Mouse (Mus musculus): ENCODE data around the gene Prame. TPM values are rescaled to one million over a fixed set of nuclear protein-coding genes. Genes with fewer than 3 reads are reported as not detected.
A peak's percentile ranks its signal among the peaks of the same experiment; 100 is the strongest.
"Not testable (repeated sequence)": the region's sequence is repeated elsewhere in the genome, so short reads cannot be mapped to it uniquely, and the experiment has no call there.

The Prame gene
- not detected in 2 replicates for polyA plus RNA-seq (2014; fragmentation: Nextera tagmentation; extraction: Ambion mirVana)

GRCm38 (mm10) chrX:135627605-135628004 is at the start of gene Prame:
Gene Prame, minus strand, starts transcription at chrX:135627705.
- TF ChIP-seq CTCF (IDR thresholded peaks at IDR 0.05; ENCODE audit: low read depth): no peak
- no peaks in the 10 kb centered on the region for H3K9me3 ChIP-seq (ENCODE audit: low read depth, low read length)
- DNase-seq (no peak), ATAC-seq (ENCODE audit: insufficient read depth) (no peak)
- no peaks in the 10 kb centered on the region for H3K4me1 ChIP-seq (ENCODE audit: insufficient read depth)
- H3K9ac ChIP-seq: no peak within 1 kb of the TSS
- no peaks in the 10 kb centered on the region for H3K36me3 ChIP-seq (ENCODE audit: insufficient read depth)
- no peak within 1 kb of the TSS for H3K4me3 ChIP-seq (ENCODE audit: low read depth, low read length)
- no peaks in the 10 kb centered on the region for H3K27me3 ChIP-seq (ENCODE audit: insufficient read depth, low read length)
- no peak within 1 kb of the TSS for H3K4me2 ChIP-seq
- WGBS: 85% methylated on average over 11 of the region's 11 CpGs
- no peak within 1 kb of the TSS for H3K27ac ChIP-seq (ENCODE audit: low read depth)

- no peaks in the 10 kb centered on the region for H3K9me3 ChIP-seq (ENCODE audit: low read depth, low read length)
- no peaks in the 10 kb centered on the region for H3K27me3 ChIP-seq (ENCODE audit: insufficient read depth, low read length)
- H3K36me3 ChIP-seq (ENCODE audit: insufficient read depth): no peaks in the 10 kb centered on the region
- no peak overlapping the region for H3K4me3 ChIP-seq (ENCODE audit: low read depth, low read length)
- ATAC-seq (ENCODE audit: insufficient read depth) (no peak; the same call in 1 of the 2 replicates), DNase-seq (peak; percentile 66)
- 34% methylated on average over 9 of the region's 9 CpGs for WGBS
- TF ChIP-seq CTCF (IDR thresholded peaks at IDR 0.05; ENCODE audit: low read depth): peak; percentile 46
- H3K4me2 ChIP-seq: no peak overlapping the region
- no peaks in the 10 kb centered on the region for H3K4me1 ChIP-seq (ENCODE audit: insufficient read depth)
- H3K9ac ChIP-seq: no peak overlapping the region
- H3K27ac ChIP-seq (ENCODE audit: low read depth): no peak overlapping the region
Observed at GRCm38 (mm10) chrX:135652173-135652772, 24.8 kb upstream of the Prame start.

GRCm38 (mm10) chrX:135601298-135602029 is 26.0 kb downstream of the Prame start:
- peak; percentile 7 for DNase-seq
- H3K4me3 ChIP-seq (ENCODE audit: low read depth, low read length); H3K9ac ChIP-seq; H3K4me2 ChIP-seq; H3K27me3 ChIP-seq (ENCODE audit: insufficient read depth, low read length); H3K27ac ChIP-seq (ENCODE audit: low read depth); H3K9me3 ChIP-seq (ENCODE audit: low read depth, low read length); ATAC-seq (ENCODE audit: insufficient read depth); H3K4me1 ChIP-seq (ENCODE audit: insufficient read depth); H3K36me3 ChIP-seq (ENCODE audit: insufficient read depth): not testable (repeated sequence)
- TF ChIP-seq CTCF (IDR thresholded peaks at IDR 0.05; ENCODE audit: low read depth): peak; percentile 53
- WGBS: 59% methylated on average over 3 of the region's 3 CpGs

- Histone ChIP-seq H3K9me3 (ENCODE audit: low read depth, low read length) (no peaks in the 10 kb centered on the region), H3K27me3 (ENCODE audit: insufficient read depth, low read length) (no peaks in the 10 kb centered on the region), H3K4me2 (no peak within 1 kb of the TSS), H3K9ac (no peak within 1 kb of the TSS), H3K36me3 (ENCODE audit: insufficient read depth) (no peaks in the 10 kb centered on the region), H3K27ac (ENCODE audit: low read depth) (no peak within 1 kb of the TSS), H3K4me1 (ENCODE audit: insufficient read depth) (no peaks in the 10 kb centered on the region), H3K4me3 (ENCODE audit: low read depth, low read length) (no peak within 1 kb of the TSS)
- no peak for DNase-seq
- 77% methylated on average over 2 of the region's 2 CpGs for WGBS
- no peak for ATAC-seq (ENCODE audit: insufficient read depth)
- no peak for TF ChIP-seq CTCF (IDR thresholded peaks at IDR 0.05; ENCODE audit: low read depth)
Observed at GRCm38 (mm10) chrX:135598677-135599076, 28.8 kb downstream of the Prame start, which contains the start of gene Nxf7. Gene Nxf7, minus strand, starts transcription at chrX:135598777.

- H3K36me3 ChIP-seq (ENCODE audit: insufficient read depth): no peaks in the 10 kb centered on the region
- no peak overlapping the region for H3K9ac ChIP-seq
- no peaks in the 10 kb centered on the region for H3K9me3 ChIP-seq (ENCODE audit: low read depth, low read length)
- 67% methylated on average over 13 of the region's 13 CpGs for WGBS
- no peak for TF ChIP-seq CTCF (IDR thresholded peaks at IDR 0.05; ENCODE audit: low read depth)
- no peaks in the 10 kb centered on the region for H3K4me1 ChIP-seq (ENCODE audit: insufficient read depth)
- no peak overlapping the region for H3K4me2 ChIP-seq
- H3K27me3 ChIP-seq (ENCODE audit: insufficient read depth, low read length): no peaks in the 10 kb centered on the region
- H3K27ac ChIP-seq (ENCODE audit: low read depth): no peak overlapping the region
- no peak for ATAC-seq (ENCODE audit: insufficient read depth)
- no peak for DNase-seq
- H3K4me3 ChIP-seq (ENCODE audit: low read depth, low read length): no peak overlapping the region
Observed at GRCm38 (mm10) chrX:135598096-135598495, 29.4 kb downstream of the Prame start.

GRCm38 (mm10) chrX:135576412-135576811 is 51.1 kb downstream of the Prame start:
- no peak overlapping the region for H3K9ac ChIP-seq
- ATAC-seq (ENCODE audit: insufficient read depth) (no peak), DNase-seq (no peak)

GRCm38 (mm10) chrX:135574958-135575628 is 52.4 kb downstream of the Prame start:
- ATAC-seq (ENCODE audit: insufficient read depth); H3K27ac ChIP-seq (ENCODE audit: low read depth); H3K4me2 ChIP-seq; H3K4me1 ChIP-seq (ENCODE audit: insufficient read depth); DNase-seq; H3K27me3 ChIP-seq (ENCODE audit: insufficient read depth, low read length); H3K36me3 ChIP-seq (ENCODE audit: insufficient read depth); H3K9ac ChIP-seq; H3K9me3 ChIP-seq (ENCODE audit: low read depth, low read length); H3K4me3 ChIP-seq (ENCODE audit: low read depth, low read length): not testable (repeated sequence)
- 52% methylated on average over 9 of the region's 9 CpGs for WGBS

More at GRCm38 (mm10) chrX:135576412-135576811, 51.1 kb downstream of the Prame start:
- no peak overlapping the region for H3K4me2 ChIP-seq
- no peaks in the 10 kb centered on the region for H3K4me1 ChIP-seq (ENCODE audit: insufficient read depth)
- WGBS: 100% methylated on average over 1 of the region's 1 CpGs
- no peaks in the 10 kb centered on the region for H3K27me3 ChIP-seq (ENCODE audit: insufficient read depth, low read length)
- no peak for TF ChIP-seq CTCF (IDR thresholded peaks at IDR 0.05; ENCODE audit: low read depth)
- no peak overlapping the region for H3K27ac ChIP-seq (ENCODE audit: low read depth)
- no peaks in the 10 kb centered on the region for H3K9me3 ChIP-seq (ENCODE audit: low read depth, low read length)
- H3K36me3 ChIP-seq (ENCODE audit: insufficient read depth): no peaks in the 10 kb centered on the region
- no peak overlapping the region for H3K4me3 ChIP-seq (ENCODE audit: low read depth, low read length)

- 15% methylated on average over 8 of the region's 8 CpGs for WGBS
- not testable (repeated sequence) for H3K4me3 ChIP-seq (ENCODE audit: low read depth, low read length); H3K4me1 ChIP-seq (ENCODE audit: insufficient read depth); H3K9ac ChIP-seq; H3K9me3 ChIP-seq (ENCODE audit: low read depth, low read length); H3K4me2 ChIP-seq; H3K27me3 ChIP-seq (ENCODE audit: insufficient read depth, low read length); H3K36me3 ChIP-seq (ENCODE audit: insufficient read depth); H3K27ac ChIP-seq (ENCODE audit: low read depth)
- DNase-seq (peak; percentile 30), ATAC-seq (ENCODE audit: insufficient read depth) (peak; percentile 91)
Observed at GRCm38 (mm10) chrX:135574261-135574957, 53.1 kb downstream of the Prame start.
